Mouse (Mus musculus) heart, postnatal 36 days (tissue): ENCODE measurements around the gene Gsto1. TPM values are rescaled to one million over a fixed set of nuclear protein-coding genes. Genes with fewer than 3 reads are reported as not detected.

ENCODE experiments used
- DNase-seq, 2 experiments: peaks; one replicate each; pipeline ENCODE4 v3.0.0; 2021 to 2022
- intact Hi-C: fragments of 180-260 bp; cut with DNase I; formaldehyde crosslinking; loops from one replicate; pipeline ENCODE4 v1.15.1; 2025
- total RNA-seq, 2 experiments: library from RNA; stranded (reverse); gene quantifications; 2 replicates each; pipeline ENCODE4 v1.2.3; 2021

Gsto1 gene
- total RNA-seq, 2 experiments from 2014 or later: 171 to 196 TPM

- DNase-seq: peak; percentile 10 to 19
- intact Hi-C loops: no loop called here
Observed at GRCm38 (mm10) chr19:47853951-47854795, 597 bp upstream of the Gsto1 start.

- intact Hi-C loops: no loop called here
- DNase-seq: no peak
Observed at GRCm38 (mm10) chr19:47857957-47858942, 3.5 kb downstream of the Gsto1 start.

- DNase-seq: no peak
- intact Hi-C loops: no loop called here
Observed at GRCm38 (mm10) chr19:47859180-47859579, 4.4 kb downstream of the Gsto1 start.

GRCm38 (mm10) chr19:47862581-47862980, 7.8 kb downstream of the Gsto1 start:
- intact Hi-C loops: no loop called here

GRCm38 (mm10) chr19:47864051-47864450, 9.3 kb downstream of the Gsto1 start:
- intact Hi-C loops: no loop called here
- DNase-seq: no peak

More at GRCm38 (mm10) chr19:47862581-47862980, 7.8 kb downstream of the Gsto1 start:
- no peak for DNase-seq

GRCm38 (mm10) chr19:47864721-47865120, 10.0 kb downstream of the Gsto1 start:
- DNase-seq: no peak
- intact Hi-C loops: no loop called here

GRCm38 (mm10) chr19:47865353-47865947, 10.7 kb downstream of the Gsto1 start, which contains the start of gene Gsto2:
Gsto2 (plus strand) TSS chr19:47865534.
- intact Hi-C loops: no loop called here
- peak; percentile 90 for DNase-seq

- DNase-seq: no peak
- intact Hi-C loops: no loop called here
Observed at GRCm38 (mm10) chr19:47867628-47868175, 12.9 kb downstream of the Gsto1 start.

- no peak for DNase-seq
- intact Hi-C loops: no loop called here
Observed at GRCm38 (mm10) chr19:47868951-47869350, 14.2 kb downstream of the Gsto1 start.

GRCm38 (mm10) chr19:47869516-47869915, 14.7 kb downstream of the Gsto1 start:
- DNase-seq: no peak
- intact Hi-C loops: no loop called here

GRCm38 (mm10) chr19:47870102-47870666, 15.4 kb downstream of the Gsto1 start:
- intact Hi-C loops: no loop called here
- DNase-seq: no peak

GRCm38 (mm10) chr19:47871515-47871914, 16.7 kb downstream of the Gsto1 start:
- intact Hi-C loops: no loop called here
- no peak for DNase-seq

GRCm38 (mm10) chr19:47876252-47876651, 21.5 kb downstream of the Gsto1 start:
- intact Hi-C loops: no loop called here
- DNase-seq: no peak

GRCm38 (mm10) chr19:47881538-47881937, 26.8 kb downstream of the Gsto1 start:
- intact Hi-C loops: no loop called here
- no peak for DNase-seq

GRCm38 (mm10) chr19:47882151-47882881, 27.5 kb downstream of the Gsto1 start:
- peak; percentile 85 to 86 for DNase-seq

GRCm38 (mm10) chr19:47882882-47883254, 28.1 kb downstream of the Gsto1 start:
- DNase-seq: no peak
- intact Hi-C loops: loop anchor here (1.0 kb wide), 1 partner anchor 49 kb away; no protein-coding TSS in a partner anchor

More at GRCm38 (mm10) chr19:47882151-47882881, 27.5 kb downstream of the Gsto1 start:
- intact Hi-C loops: loop anchor here (1.0 kb wide), 1 partner anchor 50 kb away; no protein-coding TSS in a partner anchor

- DNase-seq: no peak
- intact Hi-C loops: no loop called here
Observed at GRCm38 (mm10) chr19:47884296-47885085, 29.7 kb downstream of the Gsto1 start.

- intact Hi-C loops: no loop called here
- DNase-seq: peak in 1 of 2 experiments; percentile 47
Observed at GRCm38 (mm10) chr19:47885191-47885743, 30.5 kb downstream of the Gsto1 start.
